Mouse (Mus musculus): Measurements from ENCODE around the gene Zfp239.

The Zfp239 gene

GRCm38 (mm10) chr6:117879408-117880115 lies 17.7 kb downstream of the Zfp239 start:
- peak; percentile 100 for DNase-seq

GRCm38 (mm10) chr6:117880394-117880838 lies 18.5 kb downstream of the Zfp239 start:
- DNase-seq: no peak

- no peak for DNase-seq
Observed at GRCm38 (mm10) chr6:117881229-117881628, 19.3 kb downstream of the Zfp239 start.

GRCm38 (mm10) chr6:117881997-117882396 lies 20.1 kb downstream of the Zfp239 start:
- DNase-seq: no peak

GRCm38 (mm10) chr6:117885943-117886342 lies 24.0 kb downstream of the Zfp239 start:
- DNase-seq: no peak

GRCm38 (mm10) chr6:117888032-117888431 lies 26.1 kb downstream of the Zfp239 start:
- no peak for DNase-seq

- no peak for DNase-seq
Observed at GRCm38 (mm10) chr6:117888642-117889096, 26.8 kb downstream of the Zfp239 start.

GRCm38 (mm10) chr6:117890257-117890656 lies 28.4 kb downstream of the Zfp239 start:
- no peak for DNase-seq

GRCm38 (mm10) chr6:117891369-117892160 lies 29.7 kb downstream of the Zfp239 start:
- no peak for DNase-seq

GRCm38 (mm10) chr6:117892386-117892785 lies 30.5 kb downstream of the Zfp239 start:
- no peak for DNase-seq

GRCm38 (mm10) chr6:117893435-117893834 lies 31.5 kb downstream of the Zfp239 start:
- DNase-seq: no peak

GRCm38 (mm10) chr6:117897800-117898199 lies 35.9 kb downstream of the Zfp239 start:
- no peak for DNase-seq

GRCm38 (mm10) chr6:117900126-117901080 lies 38.5 kb downstream of the Zfp239 start, which contains the start of gene Hnrnpf:
Hnrnpf (plus strand) TSS chr6:117900324.
- no peak for DNase-seq

- DNase-seq: no peak
Observed at GRCm38 (mm10) chr6:117901510-117902402, 39.9 kb downstream of the Zfp239 start.

- DNase-seq: no peak
Observed at GRCm38 (mm10) chr6:117902556-117902955, 40.7 kb downstream of the Zfp239 start.

GRCm38 (mm10) chr6:117903836-117904235 lies 41.9 kb downstream of the Zfp239 start:
- DNase-seq: no peak

GRCm38 (mm10) chr6:117905260-117905930 lies 43.5 kb downstream of the Zfp239 start:
- no peak for DNase-seq

GRCm38 (mm10) chr6:117906015-117906531 lies 44.2 kb downstream of the Zfp239 start:
- peak; percentile 74 for DNase-seq

GRCm38 (mm10) chr6:117906590-117907271 lies 44.8 kb downstream of the Zfp239 start:
- DNase-seq: peak; percentile 95
